Mouse (Mus musculus) lung, adult 2 months (tissue): ENCODE measurements around the gene Cd80.

Experiments
- CTCF ChIP-seq: fragments of 200-500 bp; IDR thresholded peaks from 2 replicates; pipeline ENCODE4 v1.5.1; 2011; ENCODE audit warnings: mild to moderate bottlenecking, low read length, control low read depth; ENCODE audit not compliant: insufficient read depth
- POLR2A ChIP-seq: fragments of 200-500 bp; IDR thresholded peaks from 2 replicates; pipeline ENCODE4 v1.6.1; 2011; ENCODE audit warnings: low read depth, mild to moderate bottlenecking, control low read depth, low read length, borderline replicate concordance; ENCODE audit errors: extremely low read depth

DNA sequence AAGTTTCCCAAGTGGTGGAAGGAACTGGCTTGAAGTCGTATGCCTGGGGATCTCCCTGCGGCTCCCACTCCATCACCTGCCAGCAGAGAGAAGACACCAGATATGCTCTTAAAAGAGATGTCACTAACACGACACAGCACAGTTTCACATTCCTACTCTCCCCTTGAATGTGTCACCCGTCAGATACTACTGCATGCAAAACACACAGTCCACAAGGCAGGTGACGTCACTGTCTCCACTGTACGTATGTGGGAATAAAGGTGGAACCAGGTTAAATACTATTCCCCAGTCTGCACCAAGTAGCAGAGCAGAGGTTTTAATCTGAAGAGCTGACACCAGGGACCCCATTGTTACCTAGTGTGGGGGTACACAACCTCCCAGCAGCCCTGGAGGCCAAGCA lies 15.0 kb upstream of the Cd80 start:
- TF ChIP-seq CTCF: no peak
- TF ChIP-seq POLR2A: no peak
